Mouse (Mus musculus): ENCODE data around the gene Slf2. TPM values are rescaled to one million over a fixed set of nuclear protein-coding genes. Genes with fewer than 3 reads are reported as not detected.

Slf2 gene
- polyA plus RNA-seq, 1 experiment from 2014 or later: 30.3 TPM

DNA sequence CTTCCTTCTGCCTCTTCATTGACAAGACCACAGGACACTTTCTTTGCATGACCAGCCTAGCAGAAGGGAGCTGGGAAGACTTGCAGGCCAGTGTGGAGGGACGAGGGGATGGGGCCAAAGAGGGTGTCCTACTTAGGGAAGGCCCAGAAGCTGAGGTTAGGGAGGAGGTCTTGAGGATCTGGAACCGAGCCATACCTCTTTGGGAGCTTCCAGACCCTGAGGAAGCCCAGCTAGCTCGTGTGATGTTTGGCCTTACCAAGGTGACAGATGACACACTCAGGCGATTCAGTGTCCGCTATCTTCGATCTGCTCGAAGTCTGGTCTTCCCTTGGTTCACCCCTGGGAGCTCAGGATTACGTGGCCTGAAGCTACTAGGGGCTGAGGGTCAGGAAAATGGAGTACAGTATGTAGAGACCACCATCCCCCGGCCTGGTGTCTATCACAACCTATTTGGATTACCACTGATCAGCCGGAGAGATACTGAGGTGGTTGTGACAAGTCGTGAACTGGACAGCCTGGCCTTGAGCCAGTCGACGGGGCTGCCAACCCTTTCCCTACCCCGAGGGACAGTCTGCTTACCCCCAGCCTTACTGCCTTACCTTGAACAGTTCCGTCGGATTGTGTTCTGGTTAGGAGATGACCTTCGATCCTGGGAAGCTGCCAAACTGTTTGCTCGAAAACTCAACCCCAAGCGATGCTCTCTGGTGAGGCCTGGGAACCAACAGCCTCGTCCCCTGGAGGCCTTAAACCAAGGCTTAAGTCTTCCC is 76.7 kb downstream of the Slf2 start:
- ATAC-seq: no peak
- peak overlapping the region; percentile 87; the same call in 1 of the 2 replicates for H3K27ac ChIP-seq (ENCODE audit: low read length)
- H3K27me3 ChIP-seq (ENCODE audit: control insufficient read depth, insufficient read depth, low read depth, low read length): no peaks in the 10 kb centered on the region
- WGBS: 94% methylated on average over 20 of the region's 20 CpGs
- H3K4me1 ChIP-seq (ENCODE audit: control insufficient read depth, insufficient read depth, low read length): peaks cover 15% of the 10 kb centered on the region
- H3K4me3 ChIP-seq (ENCODE audit: low read depth, low read length): peak overlapping the region; percentile 94
- H3K4me2 ChIP-seq (ENCODE audit: low read length): peak overlapping the region; percentile 87
- no peaks in the 10 kb centered on the region for H3K9me3 ChIP-seq (replicated peaks; ENCODE audit: control insufficient read depth, low read length, poor library complexity, severe bottlenecking)
- peak overlapping the region; percentile 91; the same call in 1 of the 2 replicates for H3K9ac ChIP-seq (ENCODE audit: low read depth, low read length)
- H3K36me3 ChIP-seq (ENCODE audit: control insufficient read depth, insufficient read depth, low read length): peaks cover 14% of the 10 kb centered on the region

GRCm38 (mm10) chr19:45010646-45011045 is 79.7 kb downstream of the Slf2 start:
- no peak overlapping the region for H3K4me3 ChIP-seq (ENCODE audit: low read depth, low read length)
- H3K27me3 ChIP-seq (ENCODE audit: control insufficient read depth, insufficient read depth, low read depth, low read length): no peaks in the 10 kb centered on the region
- peaks cover 8% of the 10 kb centered on the region for H3K36me3 ChIP-seq (ENCODE audit: control insufficient read depth, insufficient read depth, low read length)
- no peaks in the 10 kb centered on the region for H3K9me3 ChIP-seq (replicated peaks; ENCODE audit: control insufficient read depth, low read length, poor library complexity, severe bottlenecking)
- H3K9ac ChIP-seq (ENCODE audit: low read depth, low read length): no peak overlapping the region
- WGBS: 93% methylated on average over 4 of the region's 4 CpGs
- no peak for ATAC-seq
- H3K4me2 ChIP-seq (ENCODE audit: low read length): no peak overlapping the region
- peaks cover 18% of the 10 kb centered on the region for H3K4me1 ChIP-seq (ENCODE audit: control insufficient read depth, insufficient read depth, low read length)
- no peak overlapping the region for H3K27ac ChIP-seq (ENCODE audit: low read length)

DNA sequence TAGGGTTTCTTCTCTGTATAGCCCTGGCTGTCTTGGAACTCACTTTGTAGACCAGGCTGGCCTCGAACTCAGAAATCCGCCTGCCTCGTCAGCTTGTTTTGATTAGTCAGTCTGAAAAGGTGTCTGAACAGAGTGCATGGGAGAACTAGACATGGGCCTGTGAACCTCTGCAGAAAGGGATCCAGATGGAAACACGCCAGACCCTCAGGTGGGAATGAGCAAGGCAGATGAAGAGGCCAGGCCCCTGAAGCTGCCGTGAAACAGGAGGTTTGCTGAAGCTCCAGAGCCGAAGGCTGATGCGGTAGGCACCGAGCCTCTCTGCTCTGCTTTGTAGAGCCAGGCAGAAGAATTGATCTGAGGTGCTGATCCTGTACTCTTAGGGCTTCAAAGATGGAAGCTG is 81.3 kb downstream of the Slf2 start:
- no peak overlapping the region for H3K4me2 ChIP-seq (ENCODE audit: low read length)
- no peak for ATAC-seq
- H3K9me3 ChIP-seq (replicated peaks; ENCODE audit: control insufficient read depth, low read length, poor library complexity, severe bottlenecking): no peaks in the 10 kb centered on the region
- 73% methylated on average over 8 of the region's 8 CpGs for WGBS
- H3K27me3 ChIP-seq (ENCODE audit: control insufficient read depth, insufficient read depth, low read depth, low read length): no peaks in the 10 kb centered on the region
- 0 out of 2 replicates have a peak overlapping the region, but pooled peaks have one; percentile 38 for H3K9ac ChIP-seq (ENCODE audit: low read depth, low read length)
- peaks cover 28% of the 10 kb centered on the region for H3K4me1 ChIP-seq (ENCODE audit: control insufficient read depth, insufficient read depth, low read length)
- H3K36me3 ChIP-seq (ENCODE audit: control insufficient read depth, insufficient read depth, low read length): peaks cover 8% of the 10 kb centered on the region
- H3K27ac ChIP-seq (ENCODE audit: low read length): peak overlapping the region; percentile 73
- H3K4me3 ChIP-seq (ENCODE audit: low read depth, low read length): no peak overlapping the region

GRCm38 (mm10) chr19:45012636-45013035 is 81.7 kb downstream of the Slf2 start:
- 0 out of 2 replicates have a peak overlapping the region, but pooled peaks have one; percentile 38 for H3K9ac ChIP-seq (ENCODE audit: low read depth, low read length)
- peak overlapping the region; percentile 73 for H3K27ac ChIP-seq (ENCODE audit: low read length)
- H3K4me1 ChIP-seq (ENCODE audit: control insufficient read depth, insufficient read depth, low read length): peaks cover 24% of the 10 kb centered on the region
- H3K9me3 ChIP-seq (replicated peaks; ENCODE audit: control insufficient read depth, low read length, poor library complexity, severe bottlenecking): no peaks in the 10 kb centered on the region
- no peaks in the 10 kb centered on the region for H3K27me3 ChIP-seq (ENCODE audit: control insufficient read depth, insufficient read depth, low read depth, low read length)
- no peak for ATAC-seq
- WGBS: 33% methylated on average over 6 of the region's 6 CpGs
- H3K4me3 ChIP-seq (ENCODE audit: low read depth, low read length): no peak overlapping the region
- H3K36me3 ChIP-seq (ENCODE audit: control insufficient read depth, insufficient read depth, low read length): peaks cover 8% of the 10 kb centered on the region
- no peak overlapping the region for H3K4me2 ChIP-seq (ENCODE audit: low read length)

DNA sequence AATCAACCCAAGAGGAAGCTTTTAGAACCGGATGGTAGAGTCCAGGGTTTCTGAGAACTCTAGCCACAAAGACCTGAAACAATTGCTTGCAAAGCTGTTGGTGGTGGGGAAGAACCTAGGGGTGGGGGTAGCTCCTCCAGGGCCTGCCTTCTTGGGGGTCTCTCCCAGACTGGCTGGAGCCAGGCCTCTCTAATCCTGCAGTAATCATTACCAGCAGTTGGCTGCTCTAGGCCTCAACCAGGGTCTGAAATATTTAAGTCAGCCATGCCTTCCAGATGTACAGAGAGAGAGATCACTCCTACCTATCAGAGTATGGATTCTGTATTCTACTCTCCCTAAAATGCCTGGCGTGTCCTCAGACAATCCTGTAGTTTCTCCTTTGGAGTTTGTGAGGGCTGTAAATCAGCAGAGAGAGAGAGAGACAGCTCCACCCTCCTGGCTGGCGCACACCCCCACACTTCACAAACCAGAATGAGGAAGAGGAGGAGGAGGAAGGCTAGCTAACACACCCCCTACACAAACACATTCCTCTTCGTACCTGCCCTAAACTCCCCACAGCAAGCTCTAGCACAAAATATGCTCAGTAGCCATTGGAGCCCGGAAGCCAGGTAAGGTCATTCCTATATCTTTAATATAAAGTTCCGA is 82.8 kb downstream of the Slf2 start:
- Histone ChIP-seq H3K27me3 (ENCODE audit: control insufficient read depth, insufficient read depth, low read depth, low read length) (no peaks in the 10 kb centered on the region), H3K4me1 (ENCODE audit: control insufficient read depth, insufficient read depth, low read length) (peaks cover 27% of the 10 kb centered on the region), H3K4me3 (ENCODE audit: low read depth, low read length) (no peak overlapping the region), H3K9me3 (replicated peaks; ENCODE audit: control insufficient read depth, low read length, poor library complexity, severe bottlenecking) (no peaks in the 10 kb centered on the region), H3K36me3 (ENCODE audit: control insufficient read depth, insufficient read depth, low read length) (peaks cover 8% of the 10 kb centered on the region), H3K9ac (ENCODE audit: low read depth, low read length) (no peak overlapping the region), H3K27ac (ENCODE audit: low read length) (no peak overlapping the region), H3K4me2 (ENCODE audit: low read length) (no peak overlapping the region)
- 70% methylated on average over 6 of the region's 6 CpGs for WGBS
- ATAC-seq: no peak

- Histone ChIP-seq H3K9me3 (replicated peaks; ENCODE audit: control insufficient read depth, low read length, poor library complexity, severe bottlenecking) (no peaks in the 10 kb centered on the region), H3K4me1 (ENCODE audit: control insufficient read depth, insufficient read depth, low read length) (peaks cover 31% of the 10 kb centered on the region), H3K27me3 (ENCODE audit: control insufficient read depth, insufficient read depth, low read depth, low read length) (no peaks in the 10 kb centered on the region), H3K9ac (ENCODE audit: low read depth, low read length) (peak within 1 kb of the TSS; percentile 58), H3K27ac (ENCODE audit: low read length) (no peak within 1 kb of the TSS), H3K4me2 (ENCODE audit: low read length) (peak within 1 kb of the TSS; percentile 68), H3K36me3 (ENCODE audit: control insufficient read depth, insufficient read depth, low read length) (peaks cover 8% of the 10 kb centered on the region), H3K4me3 (ENCODE audit: low read depth, low read length) (peak within 1 kb of the TSS; percentile 36)
- ATAC-seq: no peak
- 16% methylated on average over 10 of the region's 10 CpGs for WGBS
Observed at GRCm38 (mm10) chr19:45014335-45014971, 83.5 kb downstream of the Slf2 start, which contains the start of gene Lzts2. Lzts2 (plus strand) TSS chr19:45014414.

GRCm38 (mm10) chr19:45014981-45015402 is 84.0 kb downstream of the Slf2 start:
- Histone ChIP-seq H3K4me2 (ENCODE audit: low read length) (peak overlapping the region; percentile 68), H3K4me3 (ENCODE audit: low read depth, low read length) (peak overlapping the region; percentile 36), H3K9ac (ENCODE audit: low read depth, low read length) (peak overlapping the region; percentile 58), H3K36me3 (ENCODE audit: control insufficient read depth, insufficient read depth, low read length) (peaks cover 8% of the 10 kb centered on the region), H3K9me3 (replicated peaks; ENCODE audit: control insufficient read depth, low read length, poor library complexity, severe bottlenecking) (no peaks in the 10 kb centered on the region), H3K27ac (ENCODE audit: low read length) (no peak overlapping the region), H3K27me3 (ENCODE audit: control insufficient read depth, insufficient read depth, low read depth, low read length) (no peaks in the 10 kb centered on the region), H3K4me1 (ENCODE audit: control insufficient read depth, insufficient read depth, low read length) (peaks cover 31% of the 10 kb centered on the region)
- ATAC-seq: no peak
- WGBS: under 1% methylated on average over 22 of the region's 25 CpGs

DNA sequence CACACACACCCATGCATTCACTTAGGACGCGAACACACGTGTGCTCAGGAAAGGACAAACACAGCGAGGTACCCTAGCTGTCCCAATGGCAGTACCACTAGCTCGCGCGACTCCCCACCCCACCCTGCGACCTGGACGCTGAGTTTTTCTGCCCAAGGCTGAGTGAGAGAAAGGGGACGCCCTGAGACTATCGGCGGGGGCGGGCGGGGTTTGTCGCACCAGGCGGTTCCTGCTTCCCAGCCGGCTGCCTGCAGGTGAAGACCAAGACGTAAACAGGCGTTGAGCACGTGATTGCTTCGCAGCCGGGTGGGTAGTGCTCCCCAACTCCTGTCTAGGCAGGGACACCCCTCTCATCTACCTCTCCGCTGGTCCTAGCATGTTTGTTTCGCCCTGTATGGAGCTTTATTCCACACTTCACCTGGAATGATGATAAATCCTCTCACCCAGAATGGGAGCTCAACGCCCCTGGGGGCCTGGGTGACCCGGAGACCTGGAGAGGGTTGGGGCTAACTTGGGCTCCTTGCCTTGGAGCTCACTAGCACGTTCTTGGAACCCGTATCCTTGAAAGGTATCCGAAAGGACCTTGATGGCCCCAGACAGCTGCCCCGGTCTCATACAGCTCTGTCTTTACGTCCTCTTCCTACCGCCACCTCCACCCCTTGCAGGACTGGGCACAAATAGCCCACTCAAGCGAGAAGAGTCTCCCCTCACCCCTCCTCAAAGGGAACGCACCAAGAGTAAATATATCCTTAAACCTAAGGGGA is 84.7 kb downstream of the Slf2 start:
- H3K9ac ChIP-seq (ENCODE audit: low read depth, low read length): peak overlapping the region; percentile 58
- H3K4me1 ChIP-seq (ENCODE audit: control insufficient read depth, insufficient read depth, low read length): peaks cover 31% of the 10 kb centered on the region
- H3K27me3 ChIP-seq (ENCODE audit: control insufficient read depth, insufficient read depth, low read depth, low read length): no peaks in the 10 kb centered on the region
- H3K27ac ChIP-seq (ENCODE audit: low read length): peak overlapping the region; percentile 90
- H3K9me3 ChIP-seq (replicated peaks; ENCODE audit: control insufficient read depth, low read length, poor library complexity, severe bottlenecking): no peaks in the 10 kb centered on the region
- peak overlapping the region; percentile 68 for H3K4me2 ChIP-seq (ENCODE audit: low read length)
- peaks cover 5% of the 10 kb centered on the region for H3K36me3 ChIP-seq (ENCODE audit: control insufficient read depth, insufficient read depth, low read length)
- ATAC-seq: peak; percentile 13; the same call in 1 of the 2 replicates
- peak overlapping the region; percentile 36 for H3K4me3 ChIP-seq (ENCODE audit: low read depth, low read length)
- 1% methylated on average over 33 of the region's 34 CpGs for WGBS

All from midbrain, embryonic 16.5 days (tissue).